Mouse (Mus musculus) left cerebral cortex, adult 18-20 months (tissue): ENCODE measurements at regions not wholly inside any gene's neighbourhood (a gene's known extent, or its start where the extent isn't known, plus 50 kb on each side); places are given as distances from the start of the nearest gene placed in this dataset.

Source experiments
- DNase-seq, 2 experiments: peaks; one replicate each; pipeline ENCODE4 v3.0.0; 2021 to 2022; ENCODE audit warnings: low spot score in 2 of 2, mixed read lengths in 1 of 2

DNA sequence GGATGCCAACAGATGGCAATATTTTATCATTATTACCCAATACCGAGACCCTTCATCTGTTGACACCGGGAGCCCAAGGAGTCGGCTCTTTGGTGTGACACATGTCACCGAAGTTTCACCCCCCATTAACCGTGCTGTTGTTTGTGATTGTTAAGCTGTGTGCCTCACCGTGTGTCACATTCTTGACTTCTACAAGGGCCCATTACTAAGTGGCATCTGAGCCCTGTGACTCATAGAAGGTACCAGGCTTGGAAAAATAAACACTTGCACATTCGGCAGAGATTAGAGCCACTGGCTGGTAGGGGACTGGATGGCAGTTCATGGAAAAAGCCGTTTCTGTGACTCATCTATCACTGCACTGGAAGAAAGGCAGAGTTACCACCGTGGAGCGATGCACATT lies 608.4 kb upstream of the Sox9 start:
- DNase-seq, result no peak

DNA sequence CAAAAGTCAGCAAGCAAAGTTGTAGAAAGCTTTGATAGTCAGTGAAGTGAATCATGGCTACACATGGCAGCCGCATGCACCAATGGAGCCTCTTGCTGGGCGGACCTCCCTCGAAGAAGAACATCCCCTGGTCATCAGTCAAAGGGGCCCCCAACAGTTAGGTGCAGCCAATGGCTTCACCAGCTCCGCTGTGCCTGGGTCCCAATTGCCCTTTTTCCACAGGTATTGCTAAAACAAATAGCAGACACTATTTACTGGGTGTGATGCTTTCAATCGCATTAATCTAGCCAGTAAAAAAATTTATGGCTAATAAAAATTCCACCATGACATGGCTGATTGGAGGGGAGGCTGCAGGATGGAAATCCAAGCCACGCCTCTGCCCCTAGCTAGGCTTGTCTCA lies 606.7 kb upstream of the Sox9 start:
- no peak for DNase-seq

DNA sequence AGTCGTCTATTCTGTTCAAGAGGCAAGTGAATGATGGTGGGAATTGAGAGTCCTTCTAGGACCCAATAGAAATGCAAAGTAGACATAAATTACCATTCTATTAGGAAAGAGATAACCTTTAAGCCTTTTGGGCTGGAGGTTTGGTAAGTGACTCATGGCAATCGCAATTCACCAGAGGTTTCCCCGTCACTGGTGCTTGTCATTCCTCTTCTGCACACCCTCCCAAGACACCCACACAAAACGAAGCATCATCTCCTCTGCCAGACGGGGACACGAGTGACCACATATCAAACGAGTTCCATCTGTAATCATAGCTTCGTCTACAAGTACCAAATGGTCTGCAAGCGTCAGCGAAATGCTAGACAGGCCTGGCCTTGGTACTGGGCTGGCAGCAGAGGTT lies 601.4 kb upstream of the Sox9 start:
- DNase-seq, result no peak

DNA sequence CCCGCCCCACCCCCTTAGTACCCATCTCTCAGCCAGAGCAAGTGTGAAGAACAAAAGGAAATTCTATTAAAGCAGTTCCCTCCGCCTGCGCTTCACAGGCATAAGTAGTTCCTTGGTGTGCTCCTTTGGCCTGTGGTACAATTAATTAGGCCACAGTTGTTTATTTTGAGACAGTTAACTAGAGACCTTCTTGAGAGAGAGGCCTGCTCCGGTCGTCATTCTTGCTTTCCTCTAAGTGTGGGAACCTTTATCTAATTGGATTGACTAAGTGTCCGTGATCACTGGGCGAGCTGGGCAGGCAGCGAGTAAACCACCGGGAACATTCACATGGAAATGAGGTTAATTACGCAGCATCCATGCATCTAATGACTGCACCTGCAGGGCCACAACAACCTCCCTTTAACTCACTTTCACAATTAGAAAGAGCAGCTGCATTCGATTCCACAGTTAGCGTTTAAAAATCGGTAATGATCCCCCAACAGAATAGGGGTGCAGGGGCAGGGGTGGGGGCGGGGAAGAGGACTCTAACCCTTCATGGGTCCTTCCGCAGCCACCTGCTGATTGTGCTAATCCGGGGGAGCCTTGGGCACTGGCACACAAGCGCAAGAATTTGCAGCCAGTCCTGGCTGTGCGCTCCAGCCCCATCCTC lies 584.3 kb upstream of the Sox9 start:
- DNase-seq, result no peak

DNA sequence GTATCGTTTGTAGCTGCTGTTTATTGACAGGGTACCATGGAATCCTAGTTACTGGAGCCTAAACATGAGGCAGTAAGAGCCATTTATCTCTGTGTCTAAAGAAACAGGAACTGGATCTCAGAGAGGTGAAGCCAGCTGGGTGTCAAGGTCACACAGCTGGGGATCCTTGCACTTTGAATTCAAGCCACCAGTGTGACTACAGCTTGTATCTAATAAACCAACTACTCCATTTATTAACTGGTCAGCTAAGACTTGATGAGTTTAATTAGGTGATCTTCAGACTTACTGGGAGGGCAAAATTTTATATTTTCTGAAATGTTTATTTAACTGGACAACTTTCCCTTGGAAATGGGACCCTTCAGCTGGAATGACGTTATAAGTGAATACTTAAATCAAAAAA lies 577.5 kb upstream of the Sox9 start:
- no peak for DNase-seq

DNA sequence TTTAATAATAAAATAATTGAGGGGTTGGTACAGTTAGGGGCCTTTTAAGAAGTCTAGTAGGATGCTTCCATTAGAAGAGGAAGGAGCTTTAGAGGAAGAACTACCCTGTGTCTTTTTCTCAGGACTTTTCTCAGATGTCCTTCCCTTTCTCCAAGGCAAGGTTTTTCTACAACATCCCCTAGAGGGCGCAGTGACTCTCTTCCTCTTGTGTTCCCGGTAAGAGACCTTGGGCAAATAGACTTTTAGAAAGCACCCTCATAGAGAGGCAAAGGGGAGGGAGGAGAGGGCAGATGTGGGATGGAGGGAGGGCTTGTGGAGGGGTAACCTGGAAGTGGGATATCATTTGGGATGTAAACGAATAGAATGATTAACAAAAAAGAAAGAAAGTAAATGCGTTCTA lies 572.6 kb upstream of the Sox9 start:
- peak; percentile 67 to 71 for DNase-seq

DNA sequence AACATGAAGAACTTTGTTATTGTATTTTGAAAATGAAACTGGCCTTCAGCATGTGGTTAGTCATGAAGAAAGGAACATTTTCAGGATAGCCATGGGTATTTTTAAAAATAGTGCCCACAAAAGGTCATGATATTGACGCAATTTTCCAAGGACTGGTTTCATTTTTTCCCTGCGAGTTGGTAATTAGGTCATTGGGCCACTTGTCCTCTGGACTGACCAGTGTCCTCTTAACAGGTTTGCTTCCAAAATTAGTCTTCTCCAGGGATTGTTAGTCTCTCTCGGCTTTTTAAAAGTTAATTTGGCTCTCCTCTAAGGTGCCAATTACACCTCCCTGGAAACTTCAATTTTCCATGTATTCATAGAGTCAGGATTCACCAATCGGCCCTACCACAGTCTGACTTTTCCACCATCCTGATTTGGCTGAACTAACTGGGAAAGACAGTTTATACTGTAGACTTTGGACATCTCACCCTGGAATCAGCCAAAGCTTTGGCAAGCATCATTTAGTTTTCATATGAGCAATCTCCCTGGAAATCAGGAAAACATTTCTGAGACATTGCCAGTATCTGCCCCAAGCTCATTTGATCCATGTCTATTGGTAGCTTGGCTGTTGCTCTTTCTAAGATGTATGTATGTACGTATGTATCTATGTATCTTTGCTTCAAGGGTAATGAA lies 562.8 kb upstream of the Sox9 start:
- DNase-seq, result no peak

DNA sequence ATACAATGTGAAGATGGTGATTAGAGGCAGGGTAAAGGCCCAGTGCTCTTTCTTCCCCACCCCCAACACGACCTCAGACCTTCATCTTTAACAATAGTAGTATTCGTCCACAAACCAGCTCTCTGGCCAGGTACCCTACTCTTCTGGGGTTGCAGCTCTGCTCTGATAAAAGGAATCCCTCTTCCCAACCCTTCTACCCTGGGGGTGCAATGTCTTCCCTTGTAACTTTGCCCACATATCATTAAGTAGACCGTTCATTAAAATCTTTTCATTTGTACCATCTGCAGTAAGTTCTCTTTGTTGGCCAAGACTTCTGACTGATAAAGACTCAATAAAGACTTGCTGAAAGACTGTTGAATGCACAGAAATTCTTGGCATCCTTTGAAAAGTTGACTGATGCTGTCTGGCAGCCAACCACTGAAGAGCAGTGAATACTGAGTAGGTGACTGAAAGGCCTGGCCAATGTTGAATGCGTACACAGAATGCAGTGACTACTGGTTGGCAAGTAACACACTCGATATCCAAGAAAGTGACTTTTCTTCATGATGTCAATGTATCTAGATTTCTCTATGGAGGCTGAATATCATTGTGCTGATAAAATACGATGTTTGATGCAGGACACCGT lies 547.4 kb upstream of the Sox9 start:
- DNase-seq, result no peak

DNA sequence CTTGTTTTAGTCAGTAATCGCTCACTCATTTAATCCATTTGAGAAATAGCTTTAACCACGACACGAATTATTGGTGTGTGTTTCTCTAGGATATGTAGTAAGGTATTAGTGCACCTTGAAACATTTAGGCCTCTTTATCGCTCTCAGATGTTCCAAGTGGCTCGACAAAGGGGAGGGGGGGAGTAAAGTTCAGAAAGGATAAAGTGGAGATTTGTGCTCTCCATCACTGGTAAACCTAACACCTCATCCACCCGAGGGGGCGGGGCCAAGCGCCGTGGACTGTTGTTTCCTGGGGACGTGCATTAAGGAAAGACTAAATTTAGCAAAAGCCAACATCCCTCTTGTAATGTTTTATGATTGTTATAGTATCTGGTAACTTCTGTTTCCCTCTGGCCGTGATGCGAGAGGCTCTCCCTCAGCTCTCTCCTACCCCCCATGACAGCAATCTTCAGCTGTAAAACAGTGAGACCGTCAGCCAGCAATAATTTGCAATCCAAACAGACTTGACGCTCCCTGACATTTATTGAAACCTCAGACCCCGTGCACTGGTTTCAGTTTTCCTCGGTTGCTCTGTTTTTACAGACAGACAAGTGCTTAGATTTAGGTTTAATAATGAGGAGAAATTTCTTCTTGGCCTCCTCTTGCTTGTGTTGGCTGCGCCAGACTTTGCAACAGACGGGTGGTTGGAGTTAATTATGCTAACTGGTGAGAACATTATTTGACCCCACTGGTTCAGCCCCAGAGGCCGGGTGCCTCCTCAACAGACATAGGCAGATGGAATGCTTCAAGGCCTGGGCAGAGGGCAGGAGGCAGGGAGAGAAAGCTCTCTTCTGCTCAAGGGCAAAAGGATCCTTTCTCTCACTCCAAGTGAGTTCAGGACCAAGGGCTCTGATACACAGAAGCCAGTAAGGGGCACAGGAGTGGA lies 542.8 kb upstream of the Sox9 start:
- no peak for DNase-seq

DNA sequence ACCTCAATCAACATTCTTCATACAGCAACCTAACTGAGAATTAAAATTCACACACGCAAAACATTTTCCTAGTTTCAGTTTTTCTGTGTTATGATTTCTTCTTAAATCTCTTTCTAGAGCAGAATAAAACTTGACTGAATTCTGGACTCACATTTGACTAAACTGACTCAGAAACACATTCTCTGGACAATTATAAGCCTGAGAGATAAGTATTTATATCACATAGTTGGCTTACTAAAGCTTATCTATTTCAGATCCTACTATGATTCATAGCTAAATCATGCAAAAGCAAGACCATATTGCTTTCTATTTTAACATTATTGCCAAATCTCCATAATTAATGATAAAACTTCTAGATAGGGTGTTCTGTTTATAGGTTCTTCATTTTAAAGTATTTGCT lies 529.5 kb upstream of the Sox9 start:
- DNase-seq, result no peak

DNA sequence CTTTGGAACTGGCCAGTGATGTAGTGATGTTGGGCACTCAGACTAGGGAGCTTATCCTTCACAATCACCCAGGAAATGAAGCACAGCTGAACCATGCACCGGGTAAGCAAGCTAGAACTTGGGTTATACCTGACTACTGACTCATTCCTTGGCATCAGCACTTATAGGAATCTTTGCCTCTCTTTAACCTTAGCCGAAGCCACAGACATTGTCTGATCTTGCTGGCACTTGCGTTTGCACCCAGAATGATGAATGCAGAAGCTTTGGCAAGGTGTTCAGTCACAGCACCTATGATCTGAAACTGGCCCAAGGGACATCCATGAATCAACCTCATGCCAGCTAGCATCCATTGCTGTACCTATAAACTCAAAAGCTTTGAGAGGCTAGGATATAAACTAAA lies 529.0 kb upstream of the Sox9 start:
- no peak for DNase-seq

DNA sequence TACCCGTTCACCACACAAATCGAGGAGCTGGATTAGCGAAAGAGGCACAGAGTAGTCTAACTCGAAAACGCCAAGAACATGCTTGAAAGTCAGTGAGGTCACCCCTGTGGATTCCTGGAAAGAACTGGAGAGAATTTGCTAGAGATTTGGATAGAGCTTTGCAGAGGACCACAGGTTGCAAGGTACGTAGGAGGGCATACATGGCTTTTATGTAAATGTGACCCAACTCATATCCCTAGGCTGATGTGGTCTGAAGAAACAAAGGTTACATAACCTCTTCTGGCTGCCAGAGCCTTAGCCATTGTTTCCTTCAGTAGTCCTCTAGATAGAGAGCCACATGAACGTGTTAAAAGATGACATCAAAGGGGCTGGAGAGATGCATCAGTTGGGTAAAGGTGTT lies 525.7 kb upstream of the Sox9 start:
- no peak for DNase-seq

DNA sequence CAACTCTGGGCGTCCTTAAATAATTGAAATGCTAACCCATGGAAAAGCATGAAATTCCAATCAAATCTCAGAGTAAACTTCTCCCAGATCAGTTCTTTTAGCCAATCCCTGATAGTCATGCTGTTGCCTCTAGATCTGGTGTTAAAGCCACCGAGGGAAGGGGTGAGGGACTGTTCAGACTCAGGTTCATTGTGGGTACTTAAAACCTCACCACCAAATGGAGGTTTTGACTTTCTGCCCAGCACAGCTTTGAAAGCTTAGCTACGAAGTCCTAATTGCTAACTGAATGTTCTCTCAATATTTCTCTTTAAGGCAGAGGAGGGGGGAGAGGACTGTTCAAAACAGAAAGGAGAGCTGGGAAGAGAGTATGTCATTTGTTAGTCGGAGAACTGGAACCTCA lies 517.9 kb upstream of the Sox9 start:
- DNase-seq, result no peak

DNA sequence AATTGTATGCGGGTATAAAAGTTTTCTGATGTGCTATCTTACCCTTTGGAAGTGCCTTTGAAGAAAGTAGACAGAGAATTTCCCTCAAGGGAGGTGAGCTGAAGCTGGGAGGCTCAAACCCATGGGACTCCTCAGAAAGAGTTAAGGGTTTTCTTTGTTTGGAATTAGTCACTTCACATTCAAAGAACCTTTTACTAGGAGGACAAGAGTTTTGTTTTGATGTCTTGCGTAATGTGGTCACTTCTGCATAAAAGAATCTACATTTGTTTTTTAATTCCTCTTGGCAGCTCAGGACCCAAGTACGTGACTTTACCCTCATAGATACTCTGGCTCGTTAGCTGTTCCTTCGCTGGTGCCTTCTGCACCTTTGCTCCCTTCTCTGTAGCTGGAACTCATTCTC lies 511.1 kb upstream of the Sox9 start:
- DNase-seq, result no peak

DNA sequence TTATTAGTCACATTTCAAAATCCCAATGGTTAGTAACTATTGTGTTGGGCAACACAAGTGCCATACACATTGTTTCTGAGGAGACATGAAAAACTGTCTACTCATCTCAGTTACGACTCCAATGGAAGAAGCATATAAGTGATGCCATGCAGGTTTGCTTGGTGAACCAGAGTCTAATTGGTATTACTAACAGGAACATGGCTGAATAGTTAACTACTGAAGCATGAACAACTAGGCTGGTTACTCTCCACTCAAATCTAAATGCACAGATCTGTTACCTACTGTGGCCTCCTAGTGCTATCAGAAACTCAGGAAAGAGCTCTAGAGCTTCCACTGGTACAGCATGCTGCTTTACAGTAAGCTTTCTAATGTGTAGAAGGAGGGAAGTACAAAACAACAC lies 503.5 kb upstream of the Sox9 start:
- DNase-seq, result no peak

DNA sequence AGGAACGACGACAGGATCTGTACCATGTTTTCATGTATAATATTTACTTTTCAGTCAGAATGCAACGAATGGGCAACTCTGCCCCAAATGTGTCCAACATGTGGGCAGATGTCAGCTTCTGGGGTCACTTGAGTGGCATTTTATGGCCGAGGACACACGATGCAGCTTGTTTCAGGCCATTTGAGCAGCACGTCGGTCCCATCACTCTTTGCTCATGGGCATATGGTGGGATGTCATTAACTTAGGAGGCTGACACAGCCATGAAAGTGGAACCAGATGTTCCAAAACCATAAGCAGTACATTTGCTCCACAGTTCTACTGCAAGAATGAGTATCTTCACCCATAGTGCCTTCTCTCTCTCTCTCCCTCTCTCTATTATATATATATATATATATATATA lies 499.1 kb upstream of the Sox9 start:
- no peak for DNase-seq

DNA sequence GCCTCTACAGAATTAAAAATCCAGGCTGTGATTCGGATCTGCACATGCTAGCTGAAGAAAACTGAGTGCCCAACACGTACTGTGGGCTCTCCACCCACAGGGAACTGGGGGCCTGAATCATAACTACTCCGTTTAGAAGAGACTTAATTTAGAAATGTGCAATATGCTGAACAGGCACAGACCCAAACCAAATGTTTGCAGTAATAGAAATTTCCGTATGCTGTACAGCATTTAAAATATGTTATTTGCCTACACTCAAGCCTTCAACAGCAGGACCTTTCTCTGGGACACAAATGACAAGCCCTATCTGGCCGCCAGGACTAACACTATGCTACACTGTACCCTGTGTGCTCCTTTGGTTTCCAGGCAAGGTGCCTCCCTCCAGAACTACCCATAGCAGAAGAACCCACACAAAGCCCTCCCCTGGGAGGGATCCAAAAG lies 483.1 kb upstream of the Sox9 start:
- peak; percentile 16 to 44 for DNase-seq

DNA sequence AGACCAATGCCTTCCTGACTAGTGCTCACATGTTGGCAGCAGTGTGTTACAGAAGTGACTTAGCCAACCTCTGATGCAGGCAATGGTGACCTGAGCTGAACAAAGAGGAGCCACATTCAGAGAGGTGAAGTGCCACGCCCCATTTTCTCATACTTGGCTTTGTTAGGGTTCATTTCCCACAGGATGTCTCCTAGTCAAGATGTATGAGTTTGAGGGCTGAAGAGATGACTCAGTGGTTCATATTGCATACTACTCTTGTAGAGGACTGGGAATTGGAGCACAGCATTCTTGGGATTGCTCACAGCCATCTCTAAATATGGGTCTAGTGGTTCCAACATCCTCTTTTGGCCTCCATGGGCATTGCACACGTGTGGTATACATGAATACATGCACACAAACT lies 478.9 kb upstream of the Sox9 start:
- no peak for DNase-seq

DNA sequence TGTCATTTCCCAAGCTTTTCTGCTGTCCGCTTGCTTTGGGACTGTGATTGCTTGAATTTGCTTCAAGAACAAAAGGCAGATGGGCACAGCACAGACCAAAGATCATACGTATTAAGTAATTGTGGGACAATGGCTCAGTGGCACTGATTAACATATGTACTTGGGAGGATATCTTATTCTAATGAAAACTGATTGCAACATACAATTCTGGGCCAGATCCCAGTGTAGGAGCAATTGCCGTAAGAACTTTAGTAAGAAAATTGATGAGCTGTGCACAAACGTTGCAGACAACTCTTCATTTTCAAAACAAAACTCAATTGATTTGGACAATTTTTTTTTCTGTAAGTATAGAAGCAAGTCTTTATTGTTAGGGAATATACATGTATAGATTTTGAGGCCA lies 456.2 kb upstream of the Sox9 start:
- DNase-seq, result no peak

DNA sequence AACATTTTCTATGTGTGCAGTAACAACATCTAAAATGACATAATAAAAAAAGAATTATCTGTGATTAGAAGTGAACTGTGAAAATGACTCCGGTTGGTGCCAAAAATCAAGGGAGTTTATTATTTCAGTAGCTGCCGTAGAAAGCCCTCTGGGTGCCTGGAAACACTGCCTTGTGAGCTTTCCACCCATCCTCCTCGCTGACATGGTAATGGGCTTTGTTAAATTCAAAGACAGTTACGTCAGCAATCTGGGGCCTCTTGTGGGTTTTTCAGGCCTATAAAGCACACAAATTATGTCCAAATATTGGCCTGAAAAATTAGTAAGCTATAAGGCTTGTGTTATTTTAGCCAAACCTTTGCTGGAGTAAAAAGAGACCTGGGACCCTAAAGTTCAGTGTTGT lies 454.4 kb upstream of the Sox9 start:
- no peak for DNase-seq

DNA sequence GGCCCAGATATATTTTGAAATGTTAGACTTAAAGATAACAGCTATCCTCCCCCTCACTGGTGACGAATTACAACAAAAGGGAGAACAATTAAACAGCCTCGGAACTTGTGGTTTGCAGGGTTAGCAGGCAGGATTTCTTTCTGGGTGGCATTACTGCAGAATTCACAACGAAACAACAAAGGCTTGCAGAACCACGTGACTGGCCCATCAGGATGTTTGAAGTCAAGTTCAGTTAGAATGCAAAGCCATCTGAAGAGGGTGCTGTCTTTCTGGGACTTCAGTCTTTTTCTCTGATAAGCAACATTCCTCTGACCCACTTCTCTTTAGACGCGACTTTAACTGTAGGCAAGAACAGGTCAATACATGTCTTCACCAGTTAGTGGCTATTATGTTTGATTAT lies 436.9 kb upstream of the Sox9 start:
- no peak for DNase-seq

DNA sequence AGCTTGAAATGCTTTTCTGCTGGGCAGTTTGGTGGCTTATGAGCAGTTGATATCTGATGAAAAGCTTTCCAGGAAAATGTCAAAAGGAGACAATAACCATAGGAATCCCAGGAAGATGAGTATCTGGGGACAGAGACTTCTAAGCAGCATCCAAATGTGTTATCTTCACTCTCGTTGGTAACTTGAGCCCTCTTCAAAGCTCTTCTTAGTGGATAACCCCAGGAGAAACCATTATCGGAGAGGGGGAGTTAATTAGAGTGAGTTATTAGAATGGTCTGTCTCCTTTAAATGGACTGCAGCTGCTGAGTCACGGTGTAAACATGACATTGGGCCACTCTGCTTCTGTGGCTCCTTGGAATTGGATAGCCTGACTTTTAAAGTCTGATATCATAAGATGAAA lies 436.4 kb upstream of the Sox9 start:
- no peak for DNase-seq
